Mouse (Mus musculus): ENCODE measurements at regions not wholly inside any gene's neighbourhood (a gene's known extent, or its start where the extent isn't known, plus 50 kb on each side); places are given as distances from the start of the nearest gene placed in this dataset.

DNA sequence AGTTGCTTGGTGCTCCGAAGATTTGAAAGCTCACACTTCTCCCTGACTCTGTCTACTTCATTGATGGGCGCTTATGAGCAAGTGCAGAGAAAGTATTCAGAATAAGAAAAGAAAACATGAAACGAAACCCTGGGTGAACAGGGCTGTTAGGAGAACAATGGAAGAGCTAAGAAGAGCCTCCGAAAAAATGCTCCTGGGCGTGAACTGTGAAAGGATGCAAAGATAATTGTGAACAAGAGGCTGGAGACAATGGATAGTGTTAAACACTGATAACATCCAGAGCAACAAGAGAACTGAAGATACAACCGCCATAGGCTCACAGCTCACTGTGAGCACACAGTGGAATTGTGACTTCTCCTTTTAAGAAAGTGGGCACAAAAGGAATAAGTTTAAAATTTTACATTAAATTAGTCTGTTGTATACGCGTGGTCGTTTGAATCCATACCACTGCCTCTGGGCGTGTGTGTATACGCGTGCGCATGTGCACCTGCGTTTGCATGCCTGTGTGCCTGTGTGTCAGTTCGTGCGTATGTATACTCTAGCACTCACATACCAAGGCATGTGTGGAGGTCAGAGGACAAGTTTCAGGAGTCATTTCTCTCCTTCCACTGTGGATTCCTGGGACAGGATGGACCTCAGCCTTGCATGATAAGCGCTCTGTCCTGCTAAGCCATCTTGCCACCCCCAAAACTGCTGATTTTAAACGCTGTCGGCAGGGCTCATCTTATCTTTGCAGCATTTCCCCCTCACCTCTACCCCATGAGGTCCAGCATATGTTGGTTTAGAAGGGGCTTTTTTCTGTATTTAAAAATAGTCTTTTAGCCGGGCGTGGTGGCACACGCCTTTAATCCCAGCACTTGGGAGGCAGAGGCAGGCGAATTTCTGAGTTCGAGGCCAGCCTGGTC, 113.0 kb upstream of the 1700016C15Rik start:
- DNase-seq (ENCODE audit: low read depth, low spot score), result no peak

DNA sequence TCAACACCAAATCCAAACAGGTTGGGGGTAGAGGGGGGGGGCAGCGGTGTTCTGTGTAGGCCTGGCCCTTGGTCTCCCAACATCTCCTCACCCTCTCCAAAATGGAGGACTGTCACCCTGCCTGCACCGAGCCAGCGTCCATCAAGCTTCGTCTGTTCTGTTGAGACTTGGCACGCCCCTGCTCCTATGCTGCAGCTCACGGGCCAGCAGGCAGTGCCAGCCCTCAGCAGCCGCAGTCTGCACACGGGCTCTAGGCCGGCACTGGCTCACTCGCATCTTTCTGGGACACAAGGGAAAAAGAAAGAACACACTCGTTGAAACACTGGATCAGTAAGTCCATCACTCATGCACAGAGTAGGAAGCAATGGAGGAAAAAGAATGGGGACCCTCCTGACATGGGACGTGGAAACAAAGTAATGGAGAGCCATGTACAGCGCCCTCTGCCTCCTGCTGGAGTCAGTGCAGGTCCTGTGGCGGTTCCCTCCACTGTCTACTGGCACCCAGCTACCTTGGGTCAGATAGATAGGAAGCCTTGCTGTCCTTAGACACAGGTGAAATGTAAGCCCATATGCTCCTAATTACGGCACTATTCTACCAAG, 109.0 kb upstream of the 1700016C15Rik start:
- DNase-seq (ENCODE audit: low read depth, low spot score), result peak; percentile 17

DNA sequence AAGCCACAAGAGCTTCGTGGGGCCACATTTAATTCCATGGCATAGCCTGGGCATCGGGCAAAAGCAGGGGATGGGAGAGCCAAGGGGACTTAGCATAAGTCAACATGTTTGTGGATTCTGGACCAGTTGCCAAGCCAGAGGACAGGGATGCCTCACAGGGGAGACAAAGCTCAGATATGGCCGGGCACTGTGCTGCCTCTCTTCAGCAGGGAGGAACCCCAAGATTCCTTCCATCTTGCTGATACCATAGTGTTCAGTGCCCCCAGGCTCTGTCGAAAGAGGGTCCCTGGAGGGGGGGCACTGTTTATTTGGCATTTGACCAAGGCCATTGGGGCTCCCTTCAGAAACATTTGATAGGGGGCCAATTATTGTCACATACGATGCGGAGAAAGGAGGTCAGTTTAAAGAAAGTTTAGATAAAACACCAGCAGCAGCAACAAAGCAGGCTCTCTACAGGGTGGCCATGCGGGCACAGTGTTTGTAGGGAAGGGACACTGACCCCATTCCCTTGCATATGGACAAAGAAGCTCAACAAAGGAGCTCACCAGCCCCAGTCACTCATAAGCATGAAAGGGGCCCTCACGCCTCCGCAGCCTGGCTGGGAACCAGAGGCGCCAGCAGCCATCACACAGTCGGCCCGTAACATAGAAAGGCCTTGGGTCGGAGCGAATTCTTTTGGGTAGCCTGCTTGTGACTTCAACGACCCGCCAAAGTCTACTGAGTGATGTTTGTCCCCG, 107.6 kb upstream of the 1700016C15Rik start:
- no peak for DNase-seq (ENCODE audit: low read depth, low spot score)

DNA sequence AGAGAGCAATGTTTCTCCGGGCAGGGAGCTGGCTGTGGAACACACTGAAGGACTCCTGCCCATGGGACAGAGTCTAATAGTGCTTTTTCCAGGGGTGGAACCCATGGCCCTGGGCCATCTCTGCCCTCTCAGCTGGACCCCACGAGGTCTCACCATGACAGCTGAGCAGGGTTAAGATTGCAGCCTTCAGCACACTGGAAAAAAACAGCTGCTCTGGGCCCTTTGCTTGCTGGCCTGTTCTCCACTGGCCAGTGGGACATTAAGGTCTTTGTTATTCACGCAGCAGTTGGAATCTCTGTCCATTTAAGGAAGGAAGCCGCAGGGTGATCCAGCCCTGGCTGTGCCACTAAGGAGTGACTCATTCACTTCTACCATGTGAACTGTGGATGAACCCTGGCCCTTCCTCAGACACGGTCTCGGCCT, 106.3 kb upstream of the 1700016C15Rik start:
- DNase-seq (ENCODE audit: low read depth, low spot score), result no peak

DNA sequence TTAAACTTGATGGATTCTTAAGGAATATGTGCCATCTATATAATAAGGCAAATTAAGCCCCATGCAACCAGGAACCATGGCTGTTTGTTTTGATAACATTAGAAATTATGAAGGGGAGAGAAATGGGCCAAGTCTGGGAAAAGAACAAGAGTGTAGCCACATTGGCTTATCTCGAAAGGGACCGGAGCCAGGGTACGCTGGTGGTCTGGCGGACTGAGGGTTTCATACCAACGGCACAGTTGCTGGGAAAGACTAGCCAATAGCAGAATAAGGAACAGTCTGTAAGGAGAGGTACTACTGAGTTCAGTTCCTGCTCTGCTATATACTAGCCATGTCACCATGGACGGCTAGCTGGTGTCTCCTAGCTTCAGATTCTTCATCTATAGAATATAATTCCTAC, 105.9 kb upstream of the 1700016C15Rik start:
- DNase-seq (ENCODE audit: low read depth, low spot score), result no peak

DNA sequence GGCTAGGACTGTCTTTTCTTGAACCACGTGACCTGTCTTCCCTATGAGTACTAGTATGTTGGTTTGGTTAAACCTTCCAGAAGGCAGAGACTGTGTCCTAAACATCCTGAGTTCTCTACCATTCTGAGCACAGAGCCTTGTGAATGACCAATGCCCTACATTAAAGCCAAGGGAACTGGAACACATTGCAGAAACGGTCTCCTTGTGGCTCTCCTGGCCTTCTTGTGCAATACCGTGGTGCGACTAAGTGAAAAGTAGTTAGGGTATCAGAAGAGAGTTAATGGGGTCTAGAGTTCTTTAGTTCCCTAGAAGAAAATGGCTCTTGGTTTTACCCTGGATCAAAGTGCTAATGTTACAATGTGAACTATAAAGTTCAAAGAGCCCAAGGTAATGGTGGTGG, 101.8 kb upstream of the 1700016C15Rik start:
- DNase-seq (ENCODE audit: low read depth, low spot score), result no peak

DNA sequence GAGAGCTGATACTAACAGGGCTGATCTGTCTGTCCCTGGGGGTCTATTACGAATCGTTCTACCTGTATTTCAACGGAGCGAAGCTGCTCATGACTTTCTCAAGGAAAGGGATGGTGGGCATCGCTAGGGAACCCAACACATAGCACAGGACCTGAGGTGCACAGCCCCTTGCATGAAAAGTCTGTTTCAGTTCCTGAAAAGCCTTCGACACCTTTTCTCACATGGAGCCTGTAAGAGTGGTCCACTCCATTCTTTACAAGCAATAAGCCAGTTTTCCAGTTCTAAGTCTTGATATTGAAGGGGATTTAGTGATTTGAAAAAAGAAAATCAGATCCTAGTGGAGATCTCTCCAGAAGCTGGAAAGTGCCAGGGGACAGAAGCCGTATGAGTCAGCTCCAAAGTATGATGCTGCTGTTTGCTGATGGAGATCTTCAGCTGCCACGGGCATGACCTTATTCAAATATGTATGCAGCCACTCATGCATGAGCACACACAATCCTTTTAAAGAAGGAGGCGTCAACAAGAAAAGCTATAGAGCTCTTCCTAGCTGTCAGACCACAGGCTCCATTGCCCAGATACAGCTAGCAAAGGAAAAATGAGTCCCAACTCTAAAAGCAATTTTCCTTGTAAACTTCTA, 95.5 kb upstream of the 1700016C15Rik start:
- DNase-seq (ENCODE audit: low read depth, low spot score), result peak; percentile 51

DNA sequence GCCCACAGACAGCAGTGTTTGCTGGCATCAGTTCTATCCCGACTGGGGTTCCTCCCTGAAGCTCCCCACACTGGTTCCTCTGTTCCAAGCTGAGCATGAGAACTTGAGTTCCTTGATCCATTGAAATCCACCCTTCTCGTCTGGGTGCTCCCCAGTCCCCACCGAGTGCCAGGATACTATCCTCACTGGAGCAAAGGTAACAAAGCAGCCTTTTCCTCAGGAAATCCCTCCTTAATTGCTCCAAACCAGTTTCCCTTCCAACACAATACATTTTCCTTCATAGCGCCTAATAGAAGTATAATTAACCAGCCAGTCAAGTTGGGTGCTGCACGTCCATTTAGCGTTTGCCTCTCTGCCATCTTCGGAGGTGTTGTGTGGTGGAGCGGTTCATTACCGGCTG, 92.6 kb upstream of the 1700016C15Rik start:
- DNase-seq (ENCODE audit: low read depth, low spot score), result no peak

DNA sequence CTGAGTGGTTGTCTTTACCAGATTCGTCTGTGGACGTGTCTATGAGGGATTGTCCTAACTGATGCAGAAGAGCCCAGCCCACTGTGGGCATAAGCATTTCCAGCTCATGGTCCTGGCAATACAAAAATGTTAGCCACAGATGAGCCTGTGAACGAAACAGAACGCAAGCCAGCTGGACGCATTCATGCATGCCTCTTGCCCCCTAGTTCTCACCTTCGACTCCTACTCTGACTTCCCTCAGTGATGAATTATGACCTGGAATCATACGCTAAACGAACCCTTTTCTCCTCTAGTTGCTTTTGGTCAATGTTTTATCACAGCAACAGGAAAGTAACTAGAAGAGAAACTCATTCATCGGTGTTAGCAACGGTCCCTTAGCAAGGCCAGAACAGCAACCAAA, 91.2 kb upstream of the 1700016C15Rik start:
- DNase-seq (ENCODE audit: low read depth, low spot score), result no peak

DNA sequence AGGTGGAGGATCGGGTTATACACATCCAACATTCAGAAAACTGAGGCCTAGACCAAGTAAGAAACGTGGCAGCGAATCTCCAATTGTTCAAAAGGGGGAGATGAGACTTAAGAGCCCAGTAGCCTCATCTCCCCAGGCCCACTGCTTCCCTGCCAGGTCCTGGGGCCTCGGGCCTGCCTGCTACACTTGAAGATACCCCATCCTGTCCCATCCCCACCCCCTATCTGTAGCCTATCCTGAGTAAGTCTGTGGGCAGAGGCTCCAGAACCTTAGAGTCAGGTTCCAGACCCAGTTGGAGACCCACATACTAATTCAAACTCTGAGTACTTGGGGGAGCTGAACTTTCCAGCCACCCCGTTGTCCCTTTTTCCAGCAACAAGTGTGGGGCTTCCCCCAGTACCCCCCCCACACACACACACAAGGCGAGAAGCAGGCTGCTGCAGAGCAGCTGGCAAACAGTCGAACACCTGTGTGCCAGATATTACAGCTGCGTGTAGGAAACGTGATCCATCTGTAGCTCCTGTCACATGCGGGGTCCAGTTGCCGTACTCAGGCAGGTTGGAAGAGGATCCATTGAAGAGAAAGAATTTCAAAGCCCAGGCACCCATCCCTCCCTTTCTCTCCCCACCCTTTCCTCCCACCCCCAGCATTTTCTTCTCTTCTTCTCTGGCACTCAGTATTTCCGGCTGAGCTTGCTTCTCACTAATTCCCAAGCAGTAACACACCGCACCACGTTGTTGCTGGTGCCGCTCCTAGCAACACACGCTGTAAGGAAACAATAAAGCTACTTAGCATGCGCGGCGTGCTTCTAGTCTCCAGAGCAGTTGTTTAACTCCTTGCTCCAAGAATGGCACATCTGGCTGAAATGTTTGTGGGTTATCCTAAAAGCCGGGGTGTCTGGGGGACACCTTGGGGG, 89.4 kb upstream of the 1700016C15Rik start:
- DNase-seq (ENCODE audit: low read depth, low spot score), result no peak

DNA sequence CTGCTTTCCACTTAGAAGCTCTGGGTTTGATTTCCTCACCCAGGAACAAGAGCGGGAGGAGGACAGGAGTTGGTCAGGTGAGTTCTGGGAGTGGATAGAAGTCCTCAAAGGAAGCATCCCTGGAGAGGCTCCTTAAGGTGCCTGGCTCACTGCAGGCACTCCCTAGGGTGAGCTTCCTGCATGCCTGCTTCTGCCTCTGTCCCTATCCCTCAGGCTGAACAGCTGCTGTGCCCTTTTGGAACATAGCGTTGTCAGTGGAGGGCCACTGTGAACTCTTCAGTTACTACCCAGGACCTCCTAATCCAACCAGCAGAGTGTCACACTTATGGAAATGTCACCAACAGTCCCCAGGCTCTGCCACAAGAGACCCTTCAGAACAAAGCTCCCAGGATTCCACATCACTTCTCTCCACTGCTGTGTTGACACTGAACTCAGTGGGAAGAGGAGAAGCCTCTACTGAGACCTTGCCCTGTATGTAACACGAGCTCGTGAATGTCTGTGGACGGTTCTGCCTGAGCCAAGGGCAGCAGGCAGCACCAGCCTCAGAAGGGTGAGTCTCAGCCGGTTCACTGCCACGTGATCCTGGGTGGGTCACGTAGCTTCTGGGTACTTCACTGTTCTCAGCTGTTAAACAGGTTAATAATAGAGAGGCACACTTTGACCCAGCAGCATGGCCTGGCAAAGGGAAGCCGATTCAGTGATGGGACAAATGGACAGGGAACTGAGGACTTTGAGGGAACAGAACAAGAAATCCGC, 86.7 kb upstream of the 1700016C15Rik start:
- DNase-seq (ENCODE audit: low read depth, low spot score), result no peak

DNA sequence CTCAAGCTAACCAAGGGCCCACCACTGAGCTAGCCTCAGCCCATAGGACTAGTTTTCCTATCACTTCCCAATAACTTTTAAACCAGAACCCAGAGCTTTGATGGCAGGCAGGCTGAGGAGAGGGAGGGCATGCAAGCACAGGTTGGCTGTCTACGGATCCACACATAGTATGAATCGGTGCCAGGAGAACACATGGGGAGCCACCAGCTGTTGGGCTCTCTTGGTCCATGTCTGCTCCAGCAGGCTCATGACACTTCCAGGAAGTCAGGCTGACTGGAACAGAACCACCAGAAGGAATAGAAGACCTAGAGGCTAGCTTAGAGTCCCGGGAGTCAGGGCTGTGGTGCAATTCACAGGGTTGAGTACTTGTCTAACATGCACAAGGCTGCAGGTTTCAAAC, 86.0 kb upstream of the 1700016C15Rik start:
- DNase-seq (ENCODE audit: low read depth, low spot score), result no peak

DNA sequence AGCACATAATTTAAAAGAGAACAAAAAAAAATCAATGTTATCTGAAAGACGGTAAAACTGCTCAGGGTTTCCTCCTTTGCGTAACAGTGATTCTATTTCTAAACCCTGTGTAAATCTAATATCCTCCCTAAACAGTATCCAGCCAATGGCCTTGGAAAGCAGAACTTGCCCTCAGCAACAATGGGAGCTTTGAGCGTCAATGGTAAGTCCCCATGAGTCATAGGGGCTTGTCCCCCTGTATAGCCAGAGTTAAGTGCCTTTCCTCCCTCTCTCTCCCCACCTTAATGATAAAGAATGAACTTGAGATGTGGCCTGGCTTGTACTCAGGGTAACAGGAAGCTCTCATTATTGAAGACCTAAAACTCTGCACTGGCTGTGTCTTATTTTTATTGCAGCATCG, 85.4 kb upstream of the 1700016C15Rik start:
- peak; percentile 20 for DNase-seq (ENCODE audit: low read depth, low spot score)

DNA sequence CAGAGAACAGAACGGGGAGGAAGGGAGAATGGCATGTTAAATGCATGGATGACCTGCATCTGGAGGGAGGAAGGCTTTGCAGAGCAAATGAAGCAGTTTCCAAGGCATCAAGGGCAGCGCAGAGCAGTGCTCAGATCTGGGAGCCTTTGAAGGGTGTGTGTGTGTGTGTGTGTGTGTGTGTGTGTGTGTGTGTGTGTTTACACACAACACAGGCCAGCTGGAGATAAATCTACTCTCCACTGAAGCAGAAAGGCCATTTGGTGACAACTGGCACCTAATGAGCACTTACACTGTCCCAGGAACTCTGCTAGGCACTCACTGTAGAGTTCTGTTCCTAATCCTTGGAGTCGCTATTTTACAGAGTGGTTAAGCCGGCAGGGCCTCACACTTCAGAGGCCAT, 84.3 kb upstream of the 1700016C15Rik start:
- no peak for DNase-seq (ENCODE audit: low read depth, low spot score)

DNA sequence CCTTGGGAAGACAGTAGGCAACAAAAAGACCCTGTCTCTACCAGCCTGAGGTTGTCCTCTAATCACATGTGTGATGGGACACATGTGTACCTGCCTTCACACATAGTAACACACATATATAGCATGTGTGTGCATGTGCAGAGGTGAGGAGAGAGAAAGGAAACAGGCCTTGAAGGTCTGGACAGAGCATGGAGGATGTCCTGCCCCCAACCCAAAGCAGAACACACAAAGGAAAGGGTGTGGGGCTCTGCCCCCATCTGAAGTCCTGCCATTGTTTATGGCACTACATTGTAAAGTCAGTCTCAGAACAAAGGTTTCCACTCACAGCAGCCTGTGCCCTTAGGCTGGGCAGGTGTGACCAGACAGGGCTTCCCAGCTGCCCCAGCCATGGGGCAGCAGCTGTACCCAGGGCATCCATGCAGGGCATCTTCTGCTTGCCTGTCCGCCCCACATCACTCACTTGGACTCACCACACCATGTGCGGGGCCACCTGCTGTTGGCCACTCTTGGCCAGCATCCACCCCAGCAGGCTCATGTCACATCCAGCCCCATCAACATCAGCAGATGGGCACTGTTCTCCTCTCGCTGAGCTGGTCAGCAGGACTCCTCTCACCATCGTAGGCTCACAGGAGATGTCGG, 83.6 kb upstream of the 1700016C15Rik start:
- DNase-seq (ENCODE audit: low read depth, low spot score), result no peak

DNA sequence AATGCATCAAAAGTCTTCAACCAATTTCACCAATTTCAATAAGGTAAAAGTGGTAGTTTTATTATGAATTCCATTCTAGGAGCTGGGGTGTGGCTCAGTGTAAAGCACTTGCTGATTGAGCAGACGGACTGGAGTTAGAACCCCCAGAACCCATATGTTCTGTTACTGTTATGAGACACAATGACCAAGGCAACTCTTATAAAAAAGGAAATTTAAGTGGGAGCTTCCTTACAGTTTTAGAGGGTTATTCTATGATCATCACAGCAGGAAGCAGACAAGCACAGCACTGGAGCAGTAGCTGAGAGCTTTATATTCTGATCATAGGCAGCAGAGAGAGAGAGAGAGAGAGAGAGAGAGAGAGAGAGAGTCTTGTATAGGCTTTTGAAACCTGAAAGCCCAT, 81.7 kb upstream of the 1700016C15Rik start:
- DNase-seq (ENCODE audit: low read depth, low spot score), result no peak

DNA sequence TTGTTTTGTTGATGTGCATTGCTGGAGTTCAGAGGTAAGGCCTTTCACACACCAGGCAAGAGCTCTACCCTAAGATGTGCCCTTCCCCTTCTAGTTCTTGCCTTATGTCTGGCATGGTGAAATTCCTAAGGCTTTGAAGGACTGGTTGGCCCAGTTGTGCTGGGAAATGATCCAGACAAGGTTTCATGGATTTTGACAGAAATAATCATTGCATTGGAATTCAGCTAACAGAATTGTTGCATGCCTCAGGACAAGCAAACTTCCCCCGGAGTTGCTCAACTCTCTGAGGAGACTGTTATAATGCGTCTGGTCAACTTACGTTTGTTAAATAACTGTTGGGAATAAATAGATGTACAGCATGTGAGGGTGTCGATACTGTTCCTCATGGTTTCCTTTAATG, 80.6 kb upstream of the 1700016C15Rik start:
- no peak for DNase-seq (ENCODE audit: low read depth, low spot score)

DNA sequence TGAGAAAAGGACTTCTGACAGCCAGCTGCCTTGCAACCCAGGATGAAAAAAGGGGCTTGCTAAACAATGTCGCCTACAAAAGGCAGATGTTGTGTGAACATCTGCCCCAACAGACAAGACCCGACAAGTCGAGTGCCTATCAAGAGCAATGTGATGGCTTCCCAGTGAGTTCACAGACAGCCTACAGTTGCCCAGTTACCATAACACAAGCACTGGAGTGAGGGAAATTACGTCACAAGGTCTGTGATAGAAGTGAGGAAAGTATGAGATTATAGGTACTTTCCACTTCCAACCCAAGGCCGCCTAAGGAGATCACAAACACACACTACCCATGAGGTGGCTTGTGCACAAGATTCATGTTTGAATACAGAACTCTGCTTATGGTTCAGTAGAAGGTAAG, 78.4 kb upstream of the 1700016C15Rik start:
- DNase-seq (ENCODE audit: low read depth, low spot score), result no peak

DNA sequence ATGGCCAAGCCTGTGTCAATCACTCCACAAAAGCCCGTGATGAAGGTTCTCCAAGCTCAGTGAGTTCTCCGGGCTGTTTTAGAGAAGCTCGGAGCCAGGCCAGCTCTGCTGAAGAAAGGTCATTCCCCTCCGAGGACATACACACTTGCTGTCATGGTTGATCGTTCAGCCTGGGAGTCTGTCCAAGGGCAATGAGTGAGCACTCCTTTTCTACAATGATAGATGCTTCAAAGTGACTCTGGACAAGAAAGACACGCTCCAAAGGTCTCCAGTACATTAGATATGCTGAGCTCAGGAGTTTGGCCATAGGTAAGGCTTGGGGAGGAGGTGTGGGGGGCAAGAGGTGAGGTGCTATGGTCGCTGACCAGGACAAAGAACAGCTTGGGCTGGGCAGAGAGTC, 66.5 kb upstream of the 1700016C15Rik start:
- no peak for DNase-seq (ENCODE audit: low read depth, low spot score)

All from A20 (cell line).